Mouse (Mus musculus): ENCODE data around the gene Osbpl6.

Gene Osbpl6

DNA sequence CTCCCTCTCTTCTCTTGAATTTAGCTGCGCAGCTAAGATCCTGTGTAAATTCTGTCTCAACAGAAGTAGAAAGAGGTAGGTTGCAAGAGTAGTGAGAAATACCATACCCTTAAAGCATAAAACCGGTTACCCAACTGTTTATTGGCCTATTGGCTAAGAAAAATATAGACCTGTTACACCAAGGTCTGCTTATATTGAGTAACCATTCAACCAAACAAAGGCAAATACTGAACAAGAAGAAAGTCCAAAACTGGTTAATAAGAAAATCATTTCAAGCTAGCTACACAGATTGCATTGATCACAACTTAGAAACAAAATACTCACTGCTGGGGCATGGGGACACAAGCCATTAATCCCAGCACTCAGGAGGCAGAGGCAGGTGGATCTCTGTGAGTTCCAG is 233.3 kb downstream of the Osbpl6 start:
- in situ Hi-C loops (cut with MboI, MseI), result loop anchor here (10.0 kb wide), 1 partner anchor 725 kb away; no protein-coding TSS in a partner anchor

DNA sequence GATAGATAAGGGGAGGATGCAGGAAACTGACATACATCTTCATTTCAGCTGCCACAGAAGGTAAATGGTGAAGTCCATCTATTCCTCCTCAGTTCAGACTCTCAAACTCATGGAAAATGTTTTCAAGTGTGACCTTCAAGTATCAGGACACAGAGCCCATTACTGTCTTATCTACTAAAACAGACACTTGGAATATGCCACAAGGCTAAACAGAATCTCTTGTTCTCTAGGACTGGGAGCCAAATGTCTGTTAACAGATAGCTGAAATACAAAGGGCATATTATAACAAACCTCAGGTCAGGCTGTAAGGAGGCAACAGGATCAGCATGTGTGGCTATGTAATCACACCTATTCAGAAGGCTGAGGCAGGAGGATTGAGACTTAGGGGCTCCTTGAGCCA is 237.5 kb downstream of the Osbpl6 start:
- in situ Hi-C loops (cut with MboI, MseI), result loop anchor here (10.0 kb wide), 1 partner anchor 729 kb away; no protein-coding TSS in a partner anchor

DNA sequence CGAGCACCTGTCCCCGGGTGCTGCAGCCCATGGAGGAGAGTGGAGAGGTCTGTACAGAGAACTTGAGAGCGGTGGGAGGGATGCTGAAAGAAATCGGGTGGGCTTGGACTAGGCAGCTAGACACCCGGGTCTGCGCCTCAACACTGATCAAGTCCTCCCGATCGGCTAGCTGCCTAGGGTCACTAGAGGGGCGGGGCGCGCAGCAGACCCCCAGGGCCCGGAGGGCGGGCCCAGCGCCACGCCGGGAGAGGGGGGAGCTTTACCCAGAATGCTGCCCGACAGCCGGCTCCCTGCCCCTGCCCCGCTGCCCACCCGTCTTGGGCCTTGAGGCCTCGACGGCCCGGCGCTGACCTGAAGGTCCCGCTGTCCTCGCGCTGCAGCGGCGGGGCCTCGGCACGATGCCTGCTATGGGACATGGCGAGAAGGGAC is 241.1 kb downstream of the Osbpl6 start:
- in situ Hi-C loops (cut with MboI, MseI), result loop anchor here (10.0 kb wide), 1 partner anchor 733 kb away; no protein-coding TSS in a partner anchor

DNA sequence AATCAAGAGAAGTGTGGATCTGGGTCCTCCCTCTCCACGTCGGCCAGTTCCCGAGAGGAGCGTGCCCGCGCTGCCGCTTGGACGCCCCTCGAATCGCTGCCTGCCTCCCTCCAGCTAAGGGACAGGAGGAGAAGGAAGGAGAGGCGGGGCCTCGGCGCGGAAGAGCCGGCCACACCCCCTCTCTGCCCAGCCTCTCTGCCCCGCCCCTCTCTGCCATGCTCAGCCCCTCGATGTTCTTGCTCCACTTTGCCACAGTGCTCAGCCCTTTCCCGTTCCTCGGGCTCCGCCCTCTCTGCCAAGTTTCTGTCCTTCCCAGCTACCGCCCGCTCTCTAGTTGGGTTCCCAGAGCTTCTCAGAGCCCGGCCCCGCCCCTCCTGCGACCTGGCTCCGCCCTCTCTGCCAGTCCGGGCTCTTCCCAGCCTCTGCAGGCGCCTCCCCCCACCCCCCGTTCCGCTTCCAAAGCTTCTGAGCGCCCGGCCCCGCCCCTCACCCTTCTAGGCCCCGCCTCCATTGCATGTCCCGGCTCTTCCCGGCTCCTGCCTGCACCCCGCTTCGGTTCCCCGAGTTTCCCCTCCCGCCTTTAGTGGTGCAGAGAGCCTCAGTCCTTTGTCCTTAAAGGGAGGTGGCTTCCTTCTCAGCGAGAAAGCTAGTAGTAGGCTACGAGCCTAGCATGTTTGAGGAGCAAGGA is 241.7 kb downstream of the Osbpl6 start, which contains the start of the genes Prkra and Pjvk:
Gene Prkra, minus strand, starts transcription at position 133 of the 688 bp plus-strand sequence.
Gene Pjvk, plus strand, starts transcription at position 594 of the 688 bp plus-strand sequence.
- in situ Hi-C loops (cut with MboI, MseI), result loop anchor here (10.0 kb wide), 1 partner anchor 733 kb away; no protein-coding TSS in a partner anchor

DNA sequence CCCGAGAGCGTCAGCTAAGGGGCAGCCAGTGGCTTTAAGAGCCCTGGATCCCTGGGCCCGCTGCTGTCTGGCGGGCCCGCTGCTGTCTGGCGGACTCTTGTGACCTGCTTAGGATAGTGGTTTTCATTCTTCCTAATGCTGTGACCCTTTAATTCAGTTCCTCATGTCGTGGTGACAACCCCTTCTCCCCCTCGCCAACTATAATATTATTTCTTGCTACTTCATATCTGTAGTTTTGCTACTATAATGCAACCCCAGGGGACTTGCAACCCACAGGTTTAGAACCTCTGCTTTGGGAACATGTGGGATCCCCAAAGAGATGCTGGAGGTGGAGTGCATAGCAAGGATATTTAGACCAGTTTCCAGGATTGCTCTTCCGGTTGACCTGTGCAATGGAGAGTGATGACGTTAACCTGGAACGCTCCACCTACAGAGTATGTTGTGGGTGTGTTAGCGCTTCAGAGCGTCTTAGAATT is 242.4 kb downstream of the Osbpl6 start:
- in situ Hi-C loops (cut with MboI, MseI), result loop anchor here (10.0 kb wide), 1 partner anchor 734 kb away; no protein-coding TSS in a partner anchor

Measured in T-helper 2 cell (primary cell).